11 mouse cellular contexts compared by ENCODE assay signal in genomic region chr3:98067413-98067812, GRCm38 (mm10). TPM values are rescaled to one million over a fixed set of nuclear protein-coding genes. Genes with fewer than 3 reads are reported as not detected.
DNase-seq lines count a peak whose midpoint lies in the region; ATAC-seq lines count a peak whose summit lies in the region.
"Had no signal": no experiment of that assay in that cellular context is flagged by ENCODE, and none has a peak within 500 bp of the region (broad histone marks: within the 10 kb centered on the region; RNA-seq: fewer than 3 reads in every experiment).

No protein-coding gene starts in this region.

- 0 out of 2 replicates have a peak, but pooled peaks cover 4% of the 10 kb centered on the region for H3K36me3 ChIP-seq in heart, embryonic 16.5 days (ENCODE audit: control insufficient read depth, insufficient read depth)
- peaks cover 14% of the 10 kb centered on the region for H3K36me3 ChIP-seq in lung, embryonic 16.5 days (ENCODE audit: control insufficient read depth, insufficient read depth, low read length)
- H3K36me3 ChIP-seq in embryonic facial prominence, embryonic 14.5 days (ENCODE audit: control insufficient read depth, insufficient read depth, low read length): peaks cover 15% of the 10 kb centered on the region

- no peak overlapping the region for H3K4me3 ChIP-seq in heart, embryonic 16.5 days (ENCODE audit: low read length)
- no peak overlapping the region for H3K4me3 ChIP-seq in lung, embryonic 16.5 days (ENCODE audit: low read length)
- H3K4me3 ChIP-seq in embryonic facial prominence, embryonic 14.5 days (ENCODE audit: low read depth, low read length): no peak overlapping the region

- no peaks in the 10 kb centered on the region for H3K27me3 ChIP-seq in heart, embryonic 16.5 days (ENCODE audit: control insufficient read depth, insufficient read depth, low read length)
- H3K27me3 ChIP-seq in lung, embryonic 16.5 days (ENCODE audit: control insufficient read depth, insufficient read depth, low read depth, low read length): no peaks in the 10 kb centered on the region
- H3K27me3 ChIP-seq in embryonic facial prominence, embryonic 14.5 days (replicated peaks; ENCODE audit: control insufficient read depth, insufficient read depth, low read length): no peaks in the 10 kb centered on the region

- H3K9ac ChIP-seq in heart, embryonic 16.5 days (ENCODE audit: low read length): no peak overlapping the region
- H3K9ac ChIP-seq in lung, embryonic 16.5 days (ENCODE audit: low read length): no peak overlapping the region
- H3K9ac ChIP-seq in embryonic facial prominence, embryonic 14.5 days (ENCODE audit: low read depth, low read length): no peak overlapping the region

- 56% methylated on average over 3 of the region's 3 CpGs for WGBS in heart, embryonic 16.5 days
- whole genome bisulfite sequencing in lung, embryonic 16.5 days: 54% methylated on average over 3 of the region's 3 CpGs
- WGBS in embryonic facial prominence, embryonic 14.5 days: 47% methylated on average over 3 of the region's 3 CpGs

- no peaks in the 10 kb centered on the region for H3K9me3 ChIP-seq in heart, embryonic 16.5 days (replicated peaks; ENCODE audit: control insufficient read depth, low read length)
- H3K9me3 ChIP-seq in lung, embryonic 16.5 days (ENCODE audit: control insufficient read depth, low read length): no peaks in the 10 kb centered on the region
- no peaks in the 10 kb centered on the region for H3K9me3 ChIP-seq in embryonic facial prominence, embryonic 14.5 days (ENCODE audit: control insufficient read depth, low read length)

- peak overlapping the region; percentile 68 for H3K27ac ChIP-seq in heart, embryonic 16.5 days (ENCODE audit: low read length)
- H3K27ac ChIP-seq in lung, embryonic 16.5 days (ENCODE audit: low read length): peak overlapping the region; percentile 26; the same call in 1 of the 2 replicates
- H3K27ac ChIP-seq in embryonic facial prominence, embryonic 14.5 days (replicated peaks; ENCODE audit: low read depth, low read length): peak overlapping the region; percentile 81

- peaks cover 45% of the 10 kb centered on the region for H3K4me1 ChIP-seq in heart, embryonic 16.5 days (ENCODE audit: control insufficient read depth, insufficient read depth, low read length)
- peaks cover 35% of the 10 kb centered on the region for H3K4me1 ChIP-seq in lung, embryonic 16.5 days (replicated peaks; ENCODE audit: control insufficient read depth, insufficient read depth, low read length)
- peaks cover 54% of the 10 kb centered on the region for H3K4me1 ChIP-seq in embryonic facial prominence, embryonic 14.5 days (ENCODE audit: control insufficient read depth, insufficient read depth, low read length)

- no peak for DNase-seq in heart, postnatal 25 days (ENCODE audit: low spot score)
- no peak for DNase-seq in lung, postnatal 25 days (ENCODE audit: low spot score)
- peak; percentile 83 for DNase-seq in embryonic facial prominence, embryonic 14.5 days (ENCODE audit: low spot score)
- DNase-seq in right cerebral cortex, postnatal 4 days: peak; percentile 59
- no peak for DNase-seq in urinary bladder, adult 18-20 months (ENCODE audit: low spot score in 2 of 2)
- DNase-seq in thymus, postnatal 25 days: no peak
- DNase-seq: cerebellum, adult 11-12 months; kidney, adult 11 months; thymus, postnatal 4 days had no signal

- no peak for ATAC-seq in heart, embryonic 16.5 days (replicated peaks; ENCODE audit: extremely low read depth, insufficient read depth, low FRiP score)
- ATAC-seq in lung, embryonic 16.5 days (ENCODE audit: low read depth): peak; percentile 43; the same call in 1 of the 2 replicates
- ATAC-seq in embryonic facial prominence, embryonic 14.5 days (ENCODE audit: low read depth): no peak

- intact Hi-C loops in heart, postnatal 25 days (cut with DNase I): no loop called here

- no peak overlapping the region for H3K4me2 ChIP-seq in heart, embryonic 16.5 days (ENCODE audit: low read depth, low read length)
- H3K4me2 ChIP-seq in lung, embryonic 16.5 days (ENCODE audit: low read depth, low read length): no peak overlapping the region
- H3K4me2 ChIP-seq in embryonic facial prominence, embryonic 14.5 days (ENCODE audit: low read depth, low read length): no peak overlapping the region

RNA-seq across cellular contexts. Expression of gene Notch2, which starts 54.1 kb away (rescaled TPM):
- polyA plus RNA-seq in heart, embryonic 16.5 days (2015; fragmentation: Nextera tagmentation; extraction: Ambion mirVana): 10.5 and 13.6 TPM in 2 replicates
- 10 to 100 TPM; 19.3 to 19.5 TPM for total RNA-seq in heart, postnatal 25 days (2021)
- polyA plus RNA-seq in lung, embryonic 16.5 days (2015; fragmentation: Nextera tagmentation; extraction: Ambion mirVana): 34.1 and 35.7 TPM in 2 replicates
- 35.6 and 39.3 TPM in 2 replicates for polyA plus RNA-seq in embryonic facial prominence, embryonic 14.5 days (2014; fragmentation: Nextera tagmentation; extraction: Ambion mirVana)

Comparison
In these comparisons a context has a peak if more than half of its experiments do, and no peak if none do; other contexts are left out.
1. H3K27ac ChIP-seq: peak in every context shown above with its lines; median percentile 81 in embryonic facial prominence, embryonic 14.5 days; 68 in heart, embryonic 16.5 days; 26 in lung, embryonic 16.5 days.
2. DNase-seq: peak in embryonic facial prominence, embryonic 14.5 days (single experiment) and right cerebral cortex, postnatal 4 days (single experiment); none in heart, postnatal 25 days (single experiment), lung, postnatal 25 days (single experiment), urinary bladder, adult 18-20 months (0 of 2) and thymus, postnatal 25 days (single experiment).